Mouse (Mus musculus): ENCODE results near the gene Lrp3. TPM values are rescaled to one million over a fixed set of nuclear protein-coding genes. Genes with fewer than 3 reads are reported as not detected.
A peak's percentile ranks its signal among the peaks of the same experiment; 100 is the strongest.
"Not testable (repeated sequence)": the region's sequence is repeated elsewhere in the genome, so short reads cannot be mapped to it uniquely, and the experiment has no call there.

Gene Lrp3
- 1.6 and 1.7 TPM in 2 replicates for polyA plus RNA-seq (2015; fragmentation: Nextera tagmentation; extraction: Ambion mirVana)

- Histone ChIP-seq H3K4me3 (peak within 1 kb of the TSS; percentile 68), H3K9ac (peak within 1 kb of the TSS; percentile 84), H3K4me2 (peak within 1 kb of the TSS; percentile 92), H3K9me3 (no peaks in the 10 kb centered on the region), H3K4me1 (peaks cover 15% of the 10 kb centered on the region), H3K27me3 (replicated peaks) (peaks cover 50% of the 10 kb centered on the region), H3K27ac (replicated peaks) (no peak within 1 kb of the TSS), H3K36me3 (no peaks in the 10 kb centered on the region)
- ATAC-seq (ENCODE audit: extremely low read depth, insufficient number of reproducible peaks, low FRiP score, low TSS enrichment): peak; percentile 73
- WGBS: under 1% methylated on average over 53 of the region's 53 CpGs
Measured at GRCm38 (mm10) chr7:35215225-35215624, at the start of gene Lrp3. Lrp3 (minus strand) TSS chr7:35215498.

DNA sequence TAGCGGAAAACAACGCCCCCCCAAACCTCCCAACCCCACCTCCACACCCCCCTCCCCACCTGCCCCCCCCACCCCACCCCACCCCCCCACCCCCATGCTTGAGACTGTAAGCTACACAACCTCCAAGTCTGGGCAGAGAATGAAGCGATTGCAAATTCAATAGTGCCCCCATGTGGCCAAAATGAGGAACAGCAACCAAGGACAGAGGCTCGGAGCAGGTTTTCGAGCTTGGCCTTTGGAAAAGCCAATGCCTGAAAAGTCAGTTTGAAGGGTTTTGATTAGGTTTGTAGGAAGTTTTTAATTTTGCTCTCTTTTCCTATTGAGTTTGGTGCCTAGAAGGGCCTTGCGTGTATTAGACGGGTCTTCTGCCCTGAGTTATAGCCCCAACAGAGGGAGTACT lies 49.4 kb upstream of the Lrp3 start:
- Histone ChIP-seq H3K27me3 (replicated peaks) (peaks cover 4% of the 10 kb centered on the region; the same call in 1 of the 2 replicates), H3K27ac (replicated peaks) (no peak overlapping the region), H3K9me3 (no peaks in the 10 kb centered on the region), H3K4me1 (peaks cover 8% of the 10 kb centered on the region), H3K9ac (no peak overlapping the region), H3K36me3 (no peaks in the 10 kb centered on the region), H3K4me2 (no peak overlapping the region), H3K4me3 (no peak overlapping the region)
- ATAC-seq (ENCODE audit: extremely low read depth, insufficient number of reproducible peaks, low FRiP score, low TSS enrichment): no peak
- 8% methylated on average over 7 of the region's 7 CpGs for WGBS

DNA sequence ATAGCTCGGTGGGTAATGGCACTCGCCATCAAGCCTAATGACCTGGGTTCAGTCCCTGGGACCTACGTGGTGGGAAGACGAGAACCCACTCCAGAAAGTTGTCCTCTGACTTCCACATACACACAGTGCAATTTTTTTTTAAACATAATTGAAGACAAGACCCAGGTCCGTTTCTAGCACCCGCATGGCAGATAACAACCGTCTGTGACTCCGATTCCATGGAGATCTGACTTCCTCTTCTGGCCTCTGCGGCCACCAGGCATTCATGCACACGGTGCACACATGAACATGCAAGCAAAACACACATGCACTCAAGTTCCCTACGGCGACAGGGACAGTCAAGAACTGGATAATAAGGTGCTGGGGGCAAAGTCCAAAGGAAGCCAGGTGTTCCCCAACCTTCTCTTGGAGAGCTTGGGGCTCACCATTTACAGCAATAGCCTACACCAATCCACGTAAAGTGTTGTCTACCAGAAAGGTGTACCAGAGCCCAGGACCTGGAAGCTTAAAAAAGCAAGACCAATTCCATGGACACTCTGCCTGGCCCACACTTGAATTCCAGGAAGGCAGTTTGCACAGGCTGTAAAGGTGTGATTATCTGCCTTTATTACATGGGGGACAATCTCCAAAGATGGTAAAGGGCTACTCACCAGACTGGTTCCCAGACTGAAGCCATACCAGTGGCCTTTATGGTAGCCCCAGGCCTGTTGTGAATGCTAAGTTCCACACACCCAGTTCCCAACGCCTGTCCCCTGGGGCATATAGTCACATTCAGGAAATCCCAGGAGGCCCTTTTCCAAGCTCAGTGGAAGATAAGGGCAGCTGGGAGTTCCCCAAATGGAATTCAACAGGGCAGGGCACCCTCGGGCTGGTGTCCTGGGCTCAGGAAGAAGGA lies 48.5 kb upstream of the Lrp3 start:
- no peak for ATAC-seq (ENCODE audit: extremely low read depth, insufficient number of reproducible peaks, low FRiP score, low TSS enrichment)
- 66% methylated on average over 15 of the region's 15 CpGs for WGBS
- H3K9ac ChIP-seq: no peak overlapping the region

DNA sequence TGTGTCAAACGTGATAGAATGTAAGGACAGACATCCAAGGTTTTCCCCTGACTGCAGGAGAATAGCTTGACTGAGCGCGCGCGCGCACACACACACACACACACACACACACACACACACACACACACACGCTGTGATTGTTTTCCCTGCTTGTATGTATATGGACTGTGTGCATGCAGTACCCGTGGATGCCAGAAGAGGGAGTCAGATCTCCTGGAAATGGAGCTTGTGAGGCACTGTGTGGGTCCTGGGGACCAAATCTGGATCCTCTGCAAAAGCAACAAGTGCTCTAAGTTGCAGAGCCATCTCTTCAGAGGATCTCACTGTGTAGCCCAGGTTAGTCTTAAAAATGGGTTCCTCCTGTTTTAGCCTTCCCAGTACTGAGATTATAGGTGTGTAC lies 44.1 kb upstream of the Lrp3 start:
- H3K9me3 ChIP-seq: no peaks in the 10 kb centered on the region

More for the DNA sequence above, 48.5 kb upstream of the Lrp3 start:
- no peaks in the 10 kb centered on the region for H3K9me3 ChIP-seq
- no peak overlapping the region for H3K4me3 ChIP-seq
- peaks cover 1% of the 10 kb centered on the region; the same call in 1 of the 2 replicates for H3K4me1 ChIP-seq
- no peak overlapping the region for H3K27ac ChIP-seq (replicated peaks)
- no peaks in the 10 kb centered on the region for H3K36me3 ChIP-seq
- peaks cover 4% of the 10 kb centered on the region; the same call in 1 of the 2 replicates for H3K27me3 ChIP-seq (replicated peaks)
- H3K4me2 ChIP-seq: no peak overlapping the region

GRCm38 (mm10) chr7:35258294-35258693 lies 43.0 kb upstream of the Lrp3 start:
- WGBS: 55% methylated on average over 7 of the region's 7 CpGs
- ATAC-seq (ENCODE audit: extremely low read depth, insufficient number of reproducible peaks, low FRiP score, low TSS enrichment): no peak
- no peaks in the 10 kb centered on the region for H3K4me1 ChIP-seq
- H3K4me3 ChIP-seq: no peak overlapping the region
- H3K27ac ChIP-seq (replicated peaks): no peak overlapping the region
- no peaks in the 10 kb centered on the region for H3K36me3 ChIP-seq
- H3K27me3 ChIP-seq (replicated peaks): peaks cover 4% of the 10 kb centered on the region
- H3K9ac ChIP-seq: no peak overlapping the region
- no peak overlapping the region for H3K4me2 ChIP-seq
- no peaks in the 10 kb centered on the region for H3K9me3 ChIP-seq

More for the DNA sequence above, 44.1 kb upstream of the Lrp3 start:
- peaks cover 4% of the 10 kb centered on the region for H3K27me3 ChIP-seq (replicated peaks)
- no peak overlapping the region for H3K4me2 ChIP-seq
- H3K36me3 ChIP-seq: no peaks in the 10 kb centered on the region
- H3K27ac ChIP-seq (replicated peaks): no peak overlapping the region
- no peak for ATAC-seq (ENCODE audit: extremely low read depth, insufficient number of reproducible peaks, low FRiP score, low TSS enrichment)
- no peak overlapping the region for H3K9ac ChIP-seq
- no peak overlapping the region for H3K4me3 ChIP-seq
- no peaks in the 10 kb centered on the region for H3K4me1 ChIP-seq
- WGBS: 86% methylated on average over 8 of the region's 8 CpGs

DNA sequence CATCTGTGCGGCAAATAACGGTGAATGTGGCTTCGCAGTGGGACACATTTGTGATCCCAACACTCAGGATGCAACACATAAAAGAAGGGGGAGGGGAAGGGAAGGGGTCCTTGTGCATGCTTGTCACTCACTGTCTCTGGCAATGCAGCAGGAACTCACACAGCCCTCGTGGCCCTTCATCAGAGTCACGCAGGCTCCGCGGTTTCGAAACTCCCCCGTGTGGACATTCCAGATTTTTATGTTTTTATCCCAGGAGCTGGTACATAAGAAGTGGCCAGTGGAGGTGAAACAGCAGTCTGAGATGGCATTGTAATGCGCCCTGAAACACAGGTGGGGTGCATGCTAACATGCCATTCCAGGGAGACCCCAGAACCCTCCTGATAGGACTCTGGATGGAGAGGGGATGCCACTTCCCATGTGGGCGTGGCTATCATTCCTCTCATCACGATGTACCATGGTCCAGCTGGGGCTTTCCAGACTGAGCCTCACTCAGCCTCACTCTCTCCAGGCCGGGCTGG lies 36.8 kb upstream of the Lrp3 start:
- Histone ChIP-seq H3K4me1 (0 out of 2 replicates have a peak, but pooled peaks cover 3% of the 10 kb centered on the region), H3K4me2 (peak overlapping the region; percentile 60), H3K4me3 (peak overlapping the region; percentile 25), H3K27me3 (replicated peaks) (no peaks in the 10 kb centered on the region; the same call in 1 of the 2 replicates), H3K9ac (no peak overlapping the region), H3K27ac (replicated peaks) (no peak overlapping the region), H3K36me3 (no peaks in the 10 kb centered on the region), H3K9me3 (no peaks in the 10 kb centered on the region)
- ATAC-seq (ENCODE audit: extremely low read depth, insufficient number of reproducible peaks, low FRiP score, low TSS enrichment): no peak
- 14% methylated on average over 13 of the region's 13 CpGs for WGBS

DNA sequence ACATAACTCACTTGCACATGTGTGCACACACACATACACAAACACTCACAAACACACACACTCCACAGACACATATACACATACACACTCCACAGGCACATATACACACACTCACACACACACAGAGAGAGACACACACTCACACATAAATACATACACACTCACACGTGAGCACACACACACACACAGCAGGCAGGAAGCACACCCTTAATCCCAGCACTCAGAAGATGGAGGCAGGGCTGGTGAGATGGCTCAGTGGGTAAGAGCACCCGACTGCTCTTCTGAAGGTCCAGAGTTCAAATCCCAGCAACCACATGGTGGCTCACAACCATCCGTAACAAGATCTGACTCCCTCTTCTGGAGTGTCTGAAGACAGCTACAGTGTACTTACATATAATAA lies 22.6 kb upstream of the Lrp3 start:
- not testable (repeated sequence) for H3K4me3 ChIP-seq; H3K36me3 ChIP-seq; H3K9me3 ChIP-seq; H3K27ac ChIP-seq (replicated peaks); H3K9ac ChIP-seq; ATAC-seq (ENCODE audit: extremely low read depth, insufficient number of reproducible peaks, low FRiP score, low TSS enrichment); H3K27me3 ChIP-seq (replicated peaks); H3K4me1 ChIP-seq; H3K4me2 ChIP-seq
- WGBS: 70% methylated on average over 3 of the region's 3 CpGs

- ATAC-seq (ENCODE audit: extremely low read depth, insufficient number of reproducible peaks, low FRiP score, low TSS enrichment): no peak
- 21% methylated on average over 9 of the region's 9 CpGs for WGBS
- Histone ChIP-seq H3K9me3 (no peaks in the 10 kb centered on the region), H3K9ac (peak overlapping the region; percentile 86), H3K36me3 (no peaks in the 10 kb centered on the region), H3K27me3 (replicated peaks) (no peaks in the 10 kb centered on the region), H3K4me2 (peak overlapping the region; percentile 72), H3K27ac (replicated peaks) (peak overlapping the region; percentile 94), H3K4me1 (peaks cover 6% of the 10 kb centered on the region), H3K4me3 (peak overlapping the region; percentile 72)
Measured at GRCm38 (mm10) chr7:35235308-35235707, 20.0 kb upstream of the Lrp3 start.

DNA sequence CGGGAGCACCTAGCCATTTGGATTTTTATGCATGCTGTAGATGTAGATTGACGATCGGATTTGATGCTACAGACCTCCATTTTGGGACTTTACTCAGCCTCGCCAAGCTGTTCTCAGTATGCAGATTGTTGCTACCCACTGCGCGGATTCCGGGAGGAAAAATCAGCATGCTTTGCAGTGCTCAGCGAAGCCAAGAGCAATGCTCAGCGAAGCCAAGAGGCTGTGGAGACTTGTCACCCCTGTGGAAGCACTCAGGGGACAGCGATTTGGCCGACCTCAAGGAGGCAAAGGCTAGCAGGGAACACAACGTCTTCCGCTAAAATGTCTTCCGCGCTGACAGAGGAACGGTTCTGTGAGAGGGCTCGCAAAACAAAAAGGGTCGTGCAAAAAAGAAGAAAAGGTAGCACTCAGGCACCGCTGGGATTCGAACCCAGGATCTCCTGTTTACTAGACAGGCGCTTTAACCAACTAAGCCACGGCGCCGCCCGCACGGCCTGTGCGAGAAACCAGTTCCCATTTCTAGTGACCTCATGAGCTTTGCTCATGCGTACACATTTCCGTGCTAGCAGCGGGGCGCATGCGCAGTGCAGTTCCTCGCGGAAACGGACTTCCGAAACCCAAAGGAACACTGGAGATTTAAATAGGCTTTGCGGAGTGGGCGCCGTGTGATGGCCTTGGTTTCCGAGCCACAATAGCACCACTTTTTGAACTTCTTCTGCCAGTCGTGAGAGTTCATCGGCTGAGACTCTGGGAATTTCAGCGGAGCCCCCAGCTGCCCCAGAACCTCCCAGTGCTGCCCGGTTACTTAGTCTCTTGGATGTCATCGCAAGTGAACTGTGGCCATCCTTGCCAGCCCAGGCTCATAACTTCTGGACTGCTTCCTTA lies 19.3 kb upstream of the Lrp3 start:
- Histone ChIP-seq H3K27ac (replicated peaks) (peak overlapping the region; percentile 94), H3K4me3 (peak overlapping the region; percentile 72), H3K4me1 (peaks cover 6% of the 10 kb centered on the region), H3K27me3 (replicated peaks) (no peaks in the 10 kb centered on the region), H3K4me2 (peak overlapping the region; percentile 72), H3K9me3 (no peaks in the 10 kb centered on the region), H3K9ac (peak overlapping the region; percentile 86), H3K36me3 (no peaks in the 10 kb centered on the region)
- WGBS: under 1% methylated on average over 45 of the region's 45 CpGs
- peak; percentile 87 for ATAC-seq (ENCODE audit: extremely low read depth, insufficient number of reproducible peaks, low FRiP score, low TSS enrichment)

GRCm38 (mm10) chr7:35233861-35234260 lies 18.6 kb upstream of the Lrp3 start:
- Histone ChIP-seq H3K27ac (replicated peaks) (peak overlapping the region; percentile 85), H3K9me3 (no peaks in the 10 kb centered on the region), H3K4me3 (peak overlapping the region; percentile 72), H3K4me2 (peak overlapping the region; percentile 72), H3K4me1 (peaks cover 6% of the 10 kb centered on the region), H3K36me3 (no peaks in the 10 kb centered on the region), H3K27me3 (replicated peaks) (no peaks in the 10 kb centered on the region), H3K9ac (peak overlapping the region; percentile 83)
- no peak for ATAC-seq (ENCODE audit: extremely low read depth, insufficient number of reproducible peaks, low FRiP score, low TSS enrichment)
- 45% methylated on average over 12 of the region's 12 CpGs for WGBS

Measured in heart, embryonic 13.5 days (tissue).